Mouse (Mus musculus) lung, postnatal 36 days (tissue): ENCODE data around the gene Trmt112.

Experiments
- DNase-seq: peaks from one replicate; pipeline ENCODE4 v3.0.0; 2022; ENCODE audit warnings: mixed read lengths

Trmt112 gene

GRCm38 (mm10) chr19:6928080-6928479, 18.6 kb downstream of the Trmt112 start:
- no peak for DNase-seq

GRCm38 (mm10) chr19:6931002-6931401, 21.5 kb downstream of the Trmt112 start:
- no peak for DNase-seq

GRCm38 (mm10) chr19:6932018-6932417, 22.5 kb downstream of the Trmt112 start:
- DNase-seq, result no peak

GRCm38 (mm10) chr19:6933102-6933435, 23.6 kb downstream of the Trmt112 start:
- DNase-seq, result no peak

- no peak for DNase-seq
These were observed 24.1 kb downstream of the Trmt112 start for GRCm38 (mm10) chr19:6933436-6934194.

- DNase-seq, result no peak
These were observed 24.9 kb downstream of the Trmt112 start, which contains the start of gene Kcnk4 for GRCm38 (mm10) chr19:6934195-6934977. TSS of gene Kcnk4 (minus strand) at chr19:6934515.

- peak; percentile 58 for DNase-seq
These were observed 26.8 kb downstream of the Trmt112 start for GRCm38 (mm10) chr19:6936299-6936698.

GRCm38 (mm10) chr19:6937541-6938465, 28.3 kb downstream of the Trmt112 start:
- DNase-seq, result no peak

GRCm38 (mm10) chr19:6939106-6940002, 29.9 kb downstream of the Trmt112 start:
- no peak for DNase-seq

- DNase-seq, result no peak
These were observed 31.2 kb downstream of the Trmt112 start for GRCm38 (mm10) chr19:6940396-6941351.

- DNase-seq, result peak; percentile 95
These were observed 32.1 kb downstream of the Trmt112 start, which contains the start of gene Bad for GRCm38 (mm10) chr19:6941372-6942248. TSS of gene Bad (plus strand) at chr19:6941861.

GRCm38 (mm10) chr19:6942249-6942691, 32.8 kb downstream of the Trmt112 start, which contains the start of gene Gpr137:
TSS of gene Gpr137 (minus strand) at chr19:6942480.
- DNase-seq, result peak; percentile 99

- no peak for DNase-seq
These were observed 33.3 kb downstream of the Trmt112 start for GRCm38 (mm10) chr19:6942764-6943163.

GRCm38 (mm10) chr19:6943709-6944108, 34.2 kb downstream of the Trmt112 start:
- DNase-seq, result no peak

GRCm38 (mm10) chr19:6947742-6948141, 38.2 kb downstream of the Trmt112 start:
- no peak for DNase-seq

GRCm38 (mm10) chr19:6948186-6948585, 38.7 kb downstream of the Trmt112 start:
- no peak for DNase-seq

- DNase-seq, result no peak
These were observed 40.0 kb downstream of the Trmt112 start for GRCm38 (mm10) chr19:6949532-6949931.

GRCm38 (mm10) chr19:6949951-6950350, 40.5 kb downstream of the Trmt112 start:
- no peak for DNase-seq

GRCm38 (mm10) chr19:6950613-6951153, 41.2 kb downstream of the Trmt112 start:
- peak; percentile 56 for DNase-seq
